Mouse (Mus musculus) cerebellum, postnatal 14 days (tissue): ENCODE data around the gene Zfp651.

Experiments
- DNase-seq, 2 experiments: peaks; one replicate each; pipeline ENCODE4 v3.0.0; 2021; ENCODE audit warnings: mixed read lengths in 2 of 2

Zfp651 gene

DNA sequence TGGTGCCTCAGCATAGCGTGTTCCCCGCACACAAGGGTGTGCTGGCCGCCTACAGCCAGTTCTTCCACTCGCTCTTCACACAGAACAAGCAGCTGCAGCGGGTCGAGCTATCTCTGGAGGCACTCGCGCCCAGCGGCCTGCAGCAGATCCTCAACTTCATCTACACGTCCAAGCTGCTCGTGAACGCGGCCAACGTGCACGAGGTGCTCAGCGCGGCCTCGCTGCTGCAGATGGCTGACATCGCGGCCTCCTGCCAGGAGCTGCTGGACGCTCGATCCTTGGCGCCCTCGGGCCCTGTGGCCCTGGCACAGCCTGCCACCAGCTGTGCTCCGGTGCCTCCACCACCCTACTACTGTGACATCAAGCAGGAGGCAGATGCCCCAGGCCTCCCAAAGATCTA lies 3.6 kb downstream of the Zfp651 start:
- DNase-seq, result peak; percentile 41 to 56

DNA sequence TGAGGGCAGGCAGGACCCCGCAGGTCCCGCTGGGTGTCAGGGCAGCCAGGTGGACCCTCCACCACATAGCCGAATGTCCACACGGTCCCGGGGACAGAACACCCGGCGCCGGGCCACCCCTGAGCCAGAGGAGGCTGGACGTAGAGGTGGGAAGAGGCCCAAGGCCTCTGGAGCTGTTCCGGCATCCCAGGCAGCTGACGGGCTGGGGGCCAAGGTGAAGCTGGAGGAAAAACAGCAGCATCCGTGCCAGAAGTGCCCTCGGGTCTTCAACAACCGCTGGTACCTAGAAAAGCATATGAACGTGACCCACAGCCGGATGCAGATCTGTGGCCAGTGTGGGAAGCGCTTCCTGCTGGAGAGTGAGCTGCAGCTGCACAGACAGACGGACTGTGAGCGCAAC lies 4.6 kb downstream of the Zfp651 start:
- DNase-seq, result peak; percentile 29 to 52

DNA sequence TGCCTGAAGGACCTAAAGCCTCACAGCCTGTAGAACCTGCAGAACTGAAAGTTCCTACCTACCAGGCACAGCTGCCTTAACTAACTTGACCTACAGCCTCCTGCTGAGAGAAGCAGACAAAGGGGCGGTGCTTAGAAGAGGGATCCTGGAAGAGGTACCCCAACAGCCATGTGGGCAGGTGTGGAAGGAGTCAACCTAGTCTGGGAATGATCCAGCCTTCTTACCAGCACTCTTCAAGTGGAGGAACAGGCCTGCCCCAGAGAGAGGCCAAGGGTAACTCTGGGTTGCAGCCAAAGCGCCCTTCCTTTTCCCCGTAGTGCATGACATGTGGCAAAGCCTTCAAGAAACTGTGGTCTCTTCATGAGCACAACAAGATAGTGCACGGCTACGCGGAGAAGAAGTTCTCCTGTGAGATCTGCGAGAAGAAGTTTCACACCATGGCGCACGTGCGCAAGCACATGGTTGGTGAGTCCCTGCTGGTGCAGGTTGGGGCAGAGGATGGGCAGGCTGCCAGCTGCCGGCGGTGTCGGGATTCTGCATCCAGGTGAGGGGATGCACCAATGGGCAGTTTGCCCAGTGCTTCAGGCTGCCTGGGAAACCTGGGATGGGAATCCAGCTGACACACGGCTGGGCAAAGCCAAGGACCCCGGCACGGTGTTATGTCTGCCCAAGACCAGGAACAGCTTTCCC lies 6.2 kb downstream of the Zfp651 start:
- DNase-seq, result peak; percentile 43 to 62

DNA sequence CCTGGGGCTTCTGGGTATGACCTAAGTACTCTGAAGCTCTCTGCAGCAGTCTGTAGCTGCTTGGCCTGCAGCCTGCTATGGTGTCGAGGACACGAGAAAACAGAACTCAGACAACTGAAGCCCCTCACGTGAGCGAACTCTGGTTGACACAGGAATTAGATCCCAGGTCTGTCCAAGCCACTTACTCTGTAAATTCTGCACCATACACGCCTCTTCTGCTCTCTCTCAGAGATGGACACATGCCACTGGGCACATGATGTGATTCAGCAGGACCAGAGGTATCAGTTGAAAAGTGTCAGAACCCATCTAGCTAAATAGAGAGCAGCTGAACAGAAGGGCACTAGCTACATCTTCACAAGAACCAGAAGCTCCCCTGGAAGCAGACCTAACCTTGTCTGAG lies 13.3 kb downstream of the Zfp651 start:
- DNase-seq, result no peak

DNA sequence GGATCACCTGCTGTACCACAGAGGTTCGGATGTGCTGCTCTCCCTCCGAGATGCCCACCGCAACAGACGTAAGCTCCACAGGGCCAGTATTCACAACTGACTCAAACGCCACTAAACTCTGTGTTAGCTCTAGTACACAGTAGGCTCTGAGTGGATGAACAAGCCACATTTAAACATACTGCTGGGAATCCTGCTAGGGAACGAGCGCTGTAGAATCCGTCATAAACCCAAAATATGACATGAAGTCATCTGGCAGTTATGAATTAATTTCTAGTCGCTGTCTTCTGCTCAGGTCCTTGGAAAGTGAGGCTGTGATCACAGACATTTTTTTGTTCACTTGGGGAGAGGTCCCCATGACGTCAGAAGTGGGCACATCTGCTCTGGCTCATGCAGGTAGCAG lies 16.8 kb downstream of the Zfp651 start:
- DNase-seq, result no peak

DNA sequence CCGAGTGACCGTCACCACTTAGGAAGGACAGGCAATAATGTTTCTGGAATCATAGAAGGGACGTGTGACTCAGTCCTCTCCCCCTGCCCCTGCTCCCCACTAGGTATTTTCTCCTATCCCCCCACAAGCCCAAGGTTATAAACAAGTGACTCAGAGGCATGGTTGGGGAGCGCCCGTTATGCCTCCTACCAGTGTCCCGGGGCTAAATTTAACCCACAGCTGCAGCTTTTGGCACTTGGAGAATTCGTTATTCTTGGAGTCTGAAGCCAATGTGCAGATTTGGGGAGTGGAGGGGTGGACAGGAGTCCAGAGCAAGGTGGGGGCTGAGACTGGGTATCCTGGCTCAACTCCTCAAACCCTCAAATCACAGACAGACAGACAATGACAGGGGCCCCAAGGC lies 17.4 kb downstream of the Zfp651 start:
- DNase-seq, result no peak

DNA sequence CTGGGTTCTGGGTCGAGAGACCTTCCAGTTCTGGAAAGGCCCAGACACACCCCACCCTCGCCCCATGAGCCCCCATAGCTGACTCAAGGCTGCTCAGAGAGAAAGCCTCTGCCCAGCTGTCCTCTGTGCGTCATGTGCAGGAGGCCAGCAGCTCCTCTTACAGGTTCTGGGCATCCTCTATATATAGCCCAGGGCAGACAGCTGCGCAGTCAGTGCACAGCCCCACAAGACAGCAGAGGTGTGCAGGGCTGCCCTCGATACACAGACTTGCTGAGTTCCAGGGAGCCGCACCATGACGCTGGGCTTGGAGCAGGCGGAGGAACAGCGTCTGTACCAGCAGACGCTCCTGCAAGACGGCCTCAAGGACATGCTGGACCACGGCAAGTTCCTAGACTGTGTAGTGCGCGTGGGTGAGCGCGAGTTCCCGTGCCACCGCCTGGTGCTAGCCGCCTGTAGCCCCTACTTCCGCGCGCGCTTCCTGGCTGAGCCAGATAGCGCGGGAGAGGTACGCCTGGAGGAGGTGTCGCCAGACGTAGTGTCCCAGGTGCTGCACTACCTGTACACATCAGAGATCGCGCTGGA lies 18.4 kb downstream of the Zfp651 start, which contains the start of gene Klhl40:
TSS of gene Klhl40 (plus strand) at position 124 of the 582 bp plus-strand sequence.
- peak in 1 of 2 experiments; percentile 26 for DNase-seq

DNA sequence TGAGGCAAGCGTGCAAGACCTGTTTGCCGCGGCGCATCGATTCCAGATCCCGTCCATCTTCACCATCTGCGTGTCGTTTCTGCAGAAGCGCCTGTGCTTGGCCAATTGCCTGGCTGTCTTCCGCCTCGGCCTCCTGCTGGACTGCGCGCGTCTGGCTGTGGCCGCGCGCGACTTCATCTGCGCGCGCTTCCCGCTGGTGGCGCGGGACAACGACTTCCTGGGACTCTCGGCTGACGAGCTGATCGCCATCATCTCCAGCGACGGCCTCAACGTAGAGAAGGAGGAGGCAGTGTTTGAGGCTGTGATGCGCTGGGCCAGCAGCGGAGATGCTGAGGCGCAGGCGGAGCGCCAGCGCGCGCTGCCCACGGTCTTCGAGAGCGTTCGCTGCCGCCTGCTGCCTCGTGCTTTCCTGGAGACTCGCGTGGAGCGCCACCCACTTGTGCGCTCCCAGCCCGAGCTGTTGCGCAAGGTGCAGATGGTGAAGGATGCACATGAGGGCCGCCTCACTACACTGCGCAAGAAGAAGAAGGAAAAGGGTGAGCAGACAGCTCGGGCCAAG lies 19.0 kb downstream of the Zfp651 start:
- DNase-seq, result peak; percentile 65 to 77

DNA sequence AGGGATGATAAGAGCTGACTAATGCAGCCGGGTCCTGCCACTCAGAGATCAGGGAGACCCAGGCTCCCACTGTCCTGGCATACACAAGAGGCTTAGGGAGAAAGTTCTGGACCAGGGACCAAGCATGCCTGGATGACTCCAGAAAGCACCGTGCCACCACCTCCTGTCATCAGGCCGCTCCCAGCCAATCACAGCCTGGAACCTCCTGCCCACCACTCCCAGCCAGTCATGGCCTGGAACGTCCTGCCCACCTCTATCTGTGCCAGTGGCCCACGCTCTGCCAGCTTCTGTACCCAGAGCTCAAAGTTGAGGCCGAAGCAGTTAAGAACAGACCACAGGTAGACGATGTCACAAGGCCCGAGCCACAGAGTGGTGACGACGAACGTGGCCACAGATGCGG lies 25.7 kb downstream of the Zfp651 start:
- DNase-seq, result peak; percentile 33 to 38

DNA sequence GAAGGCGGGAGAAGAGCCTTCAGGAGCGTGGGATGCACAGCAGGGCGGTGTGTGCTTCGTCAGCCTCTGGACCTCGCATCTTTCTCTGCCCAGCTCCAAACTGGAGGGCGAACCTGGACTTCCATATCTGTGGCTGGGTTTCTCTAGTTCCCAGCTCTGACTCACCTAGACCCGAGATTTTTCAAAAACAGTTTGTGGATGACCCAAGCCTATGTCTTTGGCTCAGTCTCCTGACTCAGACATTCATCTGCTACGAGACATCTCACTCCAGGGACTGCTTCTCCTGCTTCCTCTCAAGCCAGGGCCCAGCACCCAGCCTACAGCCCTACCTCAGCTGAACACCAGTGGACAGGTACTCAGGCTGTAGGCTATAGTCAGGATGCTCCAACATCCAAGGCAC lies 26.1 kb downstream of the Zfp651 start:
- DNase-seq, result no peak

DNA sequence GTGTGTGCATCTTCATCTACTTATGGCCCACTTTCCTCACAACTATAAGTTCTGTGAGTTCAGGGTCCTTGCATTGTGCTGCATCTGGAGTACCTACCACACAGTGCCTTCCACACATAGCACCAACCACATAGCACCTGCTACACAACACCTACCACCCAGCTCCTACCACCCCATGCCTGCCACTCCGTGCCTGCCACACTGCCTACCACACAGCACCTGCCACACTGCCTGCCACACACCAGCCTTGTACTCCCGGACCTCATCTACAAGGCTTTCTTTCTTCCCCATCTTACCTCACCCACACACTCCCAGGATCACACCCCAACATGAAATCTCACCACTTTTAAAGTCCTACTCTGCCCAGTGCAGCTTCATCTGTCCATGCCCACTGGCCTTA lies 27.2 kb downstream of the Zfp651 start:
- DNase-seq, result no peak

DNA sequence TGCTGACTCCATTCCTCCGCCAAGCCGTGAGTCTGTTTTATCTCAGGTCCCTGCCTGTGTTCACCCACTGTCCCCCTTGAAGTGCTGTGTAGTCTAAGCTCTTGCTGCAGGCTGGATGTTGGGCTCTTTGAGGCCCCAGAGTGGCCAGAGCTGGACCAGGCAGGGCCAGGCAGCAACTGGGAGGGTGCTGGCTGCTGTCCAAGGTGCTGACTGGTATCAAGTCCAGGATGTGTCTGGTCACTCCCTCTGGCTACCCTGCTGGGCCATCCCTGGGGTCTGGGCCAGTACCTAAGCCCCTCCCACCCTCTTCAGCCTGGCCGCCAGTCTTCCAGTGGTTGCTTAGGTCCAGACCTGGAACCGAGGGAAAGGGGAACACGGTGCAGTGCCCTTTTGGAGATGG lies 32.1 kb downstream of the Zfp651 start:
- peak; percentile 54 to 69 for DNase-seq

DNA sequence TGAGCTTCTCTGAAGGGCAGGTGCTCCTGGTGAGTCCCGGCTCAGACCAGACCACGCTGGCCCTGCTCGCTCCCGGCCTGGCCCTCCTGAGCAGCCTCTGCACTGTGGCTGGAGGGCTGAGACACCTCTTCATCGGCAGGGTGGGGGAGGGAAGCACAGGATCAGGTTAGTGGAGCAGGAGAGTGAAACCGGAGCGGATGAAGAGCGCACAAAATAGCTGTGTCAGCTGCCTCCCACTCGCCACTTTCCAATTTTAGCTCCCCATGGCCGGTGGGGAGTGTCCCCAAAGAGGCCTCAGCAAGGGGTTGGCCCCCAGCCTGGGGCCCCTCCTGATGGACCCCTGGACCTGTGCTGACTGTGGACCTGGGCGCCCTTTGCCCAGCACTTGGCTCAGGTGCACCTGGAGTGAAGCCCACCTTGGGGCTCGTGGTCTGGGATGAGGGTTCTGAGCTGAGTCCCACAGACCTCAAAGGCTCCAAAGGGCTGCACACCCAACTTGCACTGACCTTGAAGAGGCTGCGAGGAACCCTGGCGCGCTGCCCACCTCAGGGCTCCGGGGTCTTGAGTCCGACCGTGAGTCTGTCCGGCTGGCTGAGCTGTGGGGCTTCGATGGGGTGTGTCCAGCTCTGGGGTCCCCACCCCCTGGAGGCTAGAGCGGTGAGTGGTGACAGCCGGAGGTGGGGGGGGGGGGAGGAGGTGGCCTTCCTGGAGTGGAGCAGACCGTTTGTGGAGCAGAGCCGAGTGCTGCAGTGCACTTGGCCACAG lies 32.8 kb downstream of the Zfp651 start, which contains the start of gene Hhatl:
TSS of gene Hhatl (minus strand) at position 751 of the 765 bp plus-strand sequence.
- DNase-seq, result no peak

DNA sequence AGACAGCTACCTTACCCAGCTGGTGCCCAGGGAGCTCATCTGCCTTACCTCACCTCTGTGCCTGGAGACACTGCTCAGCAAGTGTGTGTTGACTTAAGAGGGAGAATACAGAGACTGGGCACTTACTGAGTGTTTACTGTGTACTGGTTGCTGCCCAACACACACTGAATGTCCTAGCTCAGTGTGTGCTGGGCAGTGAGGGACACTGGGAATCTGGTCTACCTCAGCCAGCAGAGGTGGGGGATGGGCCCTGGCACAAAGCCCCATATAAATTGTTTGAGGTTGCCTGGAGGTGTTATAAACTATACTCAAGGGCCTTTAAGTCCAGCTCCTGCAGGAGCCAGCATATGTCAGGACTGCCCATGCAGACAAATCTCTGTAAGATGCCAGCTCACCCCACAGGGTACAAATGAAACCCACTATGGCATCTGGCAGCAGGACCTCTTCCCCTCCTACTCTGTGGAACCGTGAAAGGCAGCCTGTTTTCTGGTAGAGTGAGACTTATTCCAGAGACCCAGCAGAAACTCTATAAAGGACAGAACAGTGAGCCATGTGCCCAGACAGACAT lies 35.9 kb downstream of the Zfp651 start:
- peak; percentile 60 to 75 for DNase-seq

DNA sequence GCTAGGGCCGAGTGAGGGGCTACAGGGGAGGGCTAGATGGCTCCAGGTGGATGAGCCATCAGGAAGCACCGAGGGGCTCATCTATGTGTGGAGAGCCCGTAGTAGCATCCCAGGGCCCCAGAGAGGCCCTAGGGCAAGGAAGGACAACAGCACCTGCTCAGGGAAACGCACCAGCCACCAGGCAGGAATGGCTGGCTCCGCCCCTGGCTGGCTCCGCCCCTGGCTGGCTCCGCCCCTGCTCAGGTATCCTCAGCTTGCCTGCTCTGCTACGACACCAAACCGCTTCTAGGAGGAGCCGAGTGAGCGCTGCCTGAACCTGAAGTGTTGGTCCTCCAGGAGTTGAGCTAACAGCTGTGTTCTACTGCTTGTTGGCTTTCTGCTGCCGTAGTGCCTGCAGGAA lies 38.6 kb downstream of the Zfp651 start:
- DNase-seq, result no peak

DNA sequence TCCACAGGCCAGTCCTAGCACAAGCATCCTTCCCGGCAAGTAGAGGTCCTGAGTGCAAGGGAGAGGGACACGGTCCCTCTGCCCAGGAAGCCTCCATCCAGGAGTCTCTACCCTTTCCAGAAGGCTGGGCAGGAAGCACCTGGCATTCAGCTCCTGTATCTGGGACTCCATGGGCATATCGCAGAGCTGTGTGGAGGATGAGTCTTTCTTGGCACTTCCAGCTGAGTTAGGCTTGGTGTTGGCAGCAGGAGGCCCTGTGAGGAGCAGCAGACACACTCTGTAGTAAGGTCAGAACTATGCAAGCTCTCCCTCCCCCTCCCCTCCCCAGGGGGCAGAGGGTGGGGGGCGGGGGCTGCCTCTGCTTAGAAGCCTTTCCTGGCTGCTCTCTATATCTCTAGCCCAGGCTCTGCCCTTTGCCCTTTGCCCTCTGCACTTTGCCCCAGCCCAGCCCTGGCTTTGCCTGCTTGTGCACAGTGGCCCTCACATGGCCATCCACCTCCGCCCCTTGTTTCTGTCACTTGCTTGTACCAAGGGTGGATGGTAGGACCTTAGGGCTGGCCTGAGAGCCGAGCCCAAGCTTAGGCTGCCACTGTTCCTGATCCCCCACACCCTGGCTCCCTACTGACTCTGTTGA lies 39.9 kb downstream of the Zfp651 start:
- no peak for DNase-seq

DNA sequence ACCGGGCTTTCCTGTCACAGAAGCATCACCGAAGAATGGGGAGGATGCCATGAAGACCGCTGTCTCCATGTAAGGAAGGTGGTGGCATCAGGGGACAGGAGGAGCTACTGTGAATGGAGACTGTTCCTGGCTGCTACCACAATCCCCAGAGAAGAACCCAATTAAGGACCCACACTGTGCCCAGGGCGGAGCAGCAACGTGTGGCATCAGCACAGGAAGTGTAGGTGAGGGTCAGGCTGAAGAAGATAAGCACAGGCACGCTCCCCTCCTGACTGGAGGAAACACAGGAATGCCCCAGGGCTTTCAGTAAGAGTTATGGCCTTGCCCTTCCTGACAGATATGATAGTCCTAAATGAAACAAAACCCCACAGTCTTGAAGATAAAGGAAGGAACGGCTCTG lies 43.6 kb downstream of the Zfp651 start:
- no peak for DNase-seq

DNA sequence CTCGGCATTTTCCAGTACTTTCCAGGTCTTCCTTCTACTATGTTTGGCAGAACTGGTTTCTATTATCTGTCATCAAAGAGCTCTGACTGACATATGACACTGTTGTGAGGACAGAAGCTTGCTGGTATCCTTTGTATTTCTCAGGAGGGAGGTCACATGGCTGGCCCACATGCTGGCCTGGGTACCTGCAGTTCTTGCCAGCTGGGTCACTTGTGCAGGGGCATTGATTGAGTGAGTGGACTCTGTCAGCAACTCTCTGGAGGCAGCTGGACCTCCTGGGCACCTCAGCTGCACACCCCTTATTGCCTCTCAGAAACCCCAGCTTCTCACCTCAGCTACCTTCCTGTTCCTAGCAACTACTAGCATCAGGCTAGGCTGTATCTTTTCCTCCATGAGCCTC lies 48.4 kb downstream of the Zfp651 start:
- no peak for DNase-seq

DNA sequence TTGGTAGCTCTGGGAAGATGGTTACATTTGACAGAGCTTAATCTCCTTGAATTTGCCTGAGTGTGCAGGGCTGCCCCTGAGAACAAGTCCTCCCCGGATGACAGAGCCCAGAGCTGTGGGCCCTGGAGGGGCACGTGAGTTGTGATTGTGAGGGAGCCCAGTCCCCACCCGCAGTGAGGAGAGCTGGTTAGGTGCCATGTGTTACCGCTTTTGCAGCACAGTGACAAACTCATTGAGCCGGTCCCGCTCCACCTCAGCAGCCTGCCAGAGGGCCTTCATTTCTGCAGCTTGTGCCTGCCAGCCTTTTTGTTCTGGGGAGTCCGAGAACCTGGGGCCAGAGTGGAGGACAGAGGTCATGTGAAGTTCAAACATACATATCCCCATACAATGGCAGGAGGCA lies 48.8 kb downstream of the Zfp651 start:
- DNase-seq, result peak; percentile 52 to 68

DNA sequence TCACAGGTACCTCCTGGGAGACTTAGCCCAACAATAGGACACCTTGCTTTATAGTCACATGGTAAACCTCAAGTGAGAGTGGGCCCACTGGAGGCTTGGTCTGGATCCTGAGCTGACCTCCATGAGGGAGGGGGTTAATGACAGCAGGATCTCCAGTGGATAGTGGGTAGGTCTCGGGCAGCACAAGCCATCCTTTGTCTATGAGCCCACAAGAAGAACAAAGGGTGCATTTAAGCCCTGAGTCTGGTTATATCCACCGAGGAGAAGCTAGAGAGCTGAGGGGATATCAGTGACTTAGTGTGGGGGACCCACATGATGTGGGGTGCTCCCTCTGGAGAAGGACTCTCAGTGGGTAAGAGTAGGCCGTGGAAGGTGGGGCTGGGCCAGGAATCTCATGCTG lies 49.4 kb downstream of the Zfp651 start:
- DNase-seq, result no peak

DNA sequence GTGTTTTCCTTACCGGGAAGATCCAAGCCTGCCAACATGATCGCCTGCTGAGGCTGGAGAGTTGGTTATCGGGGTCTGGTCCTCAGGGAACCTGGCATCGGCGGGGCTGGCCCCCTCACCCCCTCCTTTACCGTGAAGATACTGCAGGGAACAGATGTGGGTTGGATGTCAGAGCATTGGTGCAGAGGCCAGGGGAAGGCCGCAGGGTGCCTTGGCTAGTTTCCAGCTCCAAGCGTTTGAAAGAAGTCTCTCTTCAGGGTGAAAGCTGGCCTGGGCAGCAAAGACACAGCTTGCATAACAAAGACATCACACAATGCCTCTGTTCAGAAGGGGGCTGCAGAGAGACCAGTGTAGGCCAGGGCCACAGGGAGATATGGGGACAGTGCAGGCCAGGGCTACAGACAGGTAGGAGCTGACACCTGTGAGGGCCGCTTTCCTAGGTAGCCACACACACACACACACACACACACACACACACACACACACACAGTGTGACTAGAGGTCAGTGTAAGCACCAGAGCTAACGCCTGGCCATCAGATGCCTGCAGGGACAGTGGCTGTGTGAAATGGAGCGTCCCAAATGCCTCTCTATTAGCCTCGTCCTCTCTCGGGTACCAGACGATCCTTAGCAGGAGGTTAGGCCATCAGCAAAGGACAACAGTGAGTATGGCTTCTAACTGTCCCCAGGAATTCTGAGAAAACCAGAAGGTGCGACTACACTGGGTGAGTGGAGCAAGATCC lies 51.1 kb downstream of the Zfp651 start:
- DNase-seq, result peak; percentile 56 to 67

DNA sequence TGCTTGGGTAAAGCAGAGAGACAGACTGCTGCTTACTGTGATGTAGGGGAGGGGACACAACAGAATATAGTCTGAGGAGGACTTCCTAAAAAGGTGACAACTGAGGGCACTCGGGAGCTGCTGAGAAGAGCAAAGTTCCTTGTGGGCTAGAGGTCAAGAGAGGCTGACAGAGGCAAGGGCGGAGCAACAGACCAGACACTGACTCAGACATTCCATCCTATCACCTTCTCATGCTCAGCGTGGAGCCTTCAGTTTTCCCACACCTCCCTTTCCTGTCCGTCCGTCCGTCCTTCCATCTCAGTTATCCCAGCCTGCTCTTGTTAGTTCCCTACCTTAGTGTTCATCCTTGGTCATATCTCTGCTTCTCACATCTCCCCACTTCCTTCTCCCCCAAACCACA lies 56.1 kb downstream of the Zfp651 start:
- no peak for DNase-seq
